Mouse (Mus musculus): ENCODE results near the gene Cym. TPM values are rescaled to one million over a fixed set of nuclear protein-coding genes. Genes with fewer than 3 reads are reported as not detected.

The Cym gene
- total and polyA plus RNA-seq, 2 experiments from 2014 or later: 0.22 to 0.53 TPM

DNA sequence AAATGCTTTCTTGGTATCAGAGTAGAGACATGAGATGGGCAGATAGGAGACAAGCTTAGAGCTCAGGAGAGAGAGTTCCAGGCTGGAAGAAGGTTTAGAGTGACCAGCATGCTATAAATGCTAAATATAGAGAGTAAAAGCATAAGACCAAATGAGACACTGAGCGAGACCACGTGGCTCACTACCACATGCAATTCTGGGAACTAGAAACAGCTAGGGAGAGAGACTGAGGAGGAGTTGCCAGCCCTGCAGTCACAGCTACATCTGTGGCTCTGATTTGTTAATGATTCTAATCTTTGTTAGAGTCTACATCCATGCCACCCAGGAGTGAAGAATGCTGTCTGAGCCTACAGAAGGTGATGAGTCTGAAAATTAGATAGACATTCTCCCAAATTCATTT is 52.0 kb downstream of the Cym start:
- no peak for TF ChIP-seq CTCF (IDR thresholded peaks at IDR 0.05; ENCODE audit: low read depth)
- TF ChIP-seq EP300 (IDR thresholded peaks at IDR 0.05; ENCODE audit: low read depth): no peak
- no peak for ATAC-seq (ENCODE audit: insufficient read depth, low read depth)
- WGBS: 65% methylated on average over 2 of the region's 2 CpGs
- Histone ChIP-seq H3K9me3 (replicated peaks; ENCODE audit: control insufficient read depth, low read length) (no peaks in the 10 kb centered on the region), H3K4me1 (ENCODE audit: control insufficient read depth, insufficient read depth) (no peaks in the 10 kb centered on the region), H3K4me2 (ENCODE audit: low read depth, low read length) (no peak overlapping the region), H3K27me3 (ENCODE audit: control insufficient read depth, insufficient read depth, low read length) (no peaks in the 10 kb centered on the region), H3K9ac (replicated peaks; ENCODE audit: low read depth, low read length) (no peak overlapping the region), H3K4me3 (ENCODE audit: low read depth, low read length) (no peak overlapping the region), H3K36me3 (replicated peaks; ENCODE audit: control insufficient read depth, insufficient read depth, low read length) (no peaks in the 10 kb centered on the region), H3K27ac (ENCODE audit: low read depth) (no peak overlapping the region)
- no peak for DNase-seq (ENCODE audit: low spot score)

DNA sequence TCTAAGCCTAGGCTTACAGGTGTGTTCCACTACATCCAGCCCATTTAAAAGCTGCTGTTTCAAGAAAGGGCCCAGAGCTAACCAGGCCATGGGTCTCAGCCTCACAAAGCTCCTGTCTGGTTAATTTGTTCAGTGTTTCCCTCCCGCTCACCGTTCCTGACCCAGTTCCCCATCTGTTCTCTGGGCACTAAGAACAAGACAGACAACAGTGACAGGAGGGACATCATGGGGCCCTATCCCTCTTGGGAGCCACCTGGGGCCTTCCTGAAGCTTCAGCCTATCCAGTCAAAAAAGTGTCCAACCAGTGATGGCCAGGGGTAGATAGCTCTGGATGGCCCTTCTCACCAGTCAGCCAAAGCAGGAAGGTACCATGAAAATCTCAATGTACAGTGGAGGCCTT is 58.8 kb downstream of the Cym start:
- DNase-seq (ENCODE audit: low spot score): no peak
- 97% methylated on average over 2 of the region's 2 CpGs for WGBS
- no peaks in the 10 kb centered on the region for H3K36me3 ChIP-seq (replicated peaks; ENCODE audit: control insufficient read depth, insufficient read depth, low read length)
- peaks cover 14% of the 10 kb centered on the region; the same call in 1 of the 2 replicates for H3K27me3 ChIP-seq (ENCODE audit: control insufficient read depth, insufficient read depth, low read length)
- H3K4me1 ChIP-seq (ENCODE audit: control insufficient read depth, insufficient read depth): peaks cover 5% of the 10 kb centered on the region; the same call in 1 of the 2 replicates
- H3K4me3 ChIP-seq (ENCODE audit: low read depth, low read length): no peak overlapping the region
- no peak for ATAC-seq (ENCODE audit: insufficient read depth, low read depth)
- no peak overlapping the region for H3K4me2 ChIP-seq (ENCODE audit: low read depth, low read length)
- no peak overlapping the region for H3K9ac ChIP-seq (replicated peaks; ENCODE audit: low read depth, low read length)
- H3K9me3 ChIP-seq (replicated peaks; ENCODE audit: control insufficient read depth, low read length): no peaks in the 10 kb centered on the region
- H3K27ac ChIP-seq (ENCODE audit: low read depth): no peak overlapping the region
- TF ChIP-seq CTCF (IDR thresholded peaks at IDR 0.05; ENCODE audit: low read depth): no peak

Other genes starting within 250 kb of the Cym start
- 1.7 TPM in 1 of 2 replicates, not detected in the other for gene Kcna3, start 185.6 kb downstream of the Cym start, total RNA-seq (2014; rRNA removed; ENCODE audit: low replicate concordance)
- gene Kcna3, start 185.6 kb downstream of the Cym start, polyA plus RNA-seq (2015; fragmentation: Nextera tagmentation; extraction: Ambion mirVana): 0.10 and 0.19 TPM in 2 replicates
- gene Kcna2, start 120.6 kb downstream of the Cym start, total RNA-seq (2014; rRNA removed; ENCODE audit: low replicate concordance): 0.99 and 1.2 TPM in 2 replicates
- gene Kcna2, start 120.6 kb downstream of the Cym start, polyA plus RNA-seq (2015; fragmentation: Nextera tagmentation; extraction: Ambion mirVana): 0.01 and 0.07 TPM in 2 replicates
- gene Kcna10, start 38.7 kb downstream of the Cym start, total RNA-seq (2014; rRNA removed; ENCODE audit: low replicate concordance): not detected in 2 replicates
- gene Kcna10, start 38.7 kb downstream of the Cym start, polyA plus RNA-seq (2015; fragmentation: Nextera tagmentation; extraction: Ambion mirVana): not detected in 2 replicates
- 0.15 TPM in 1 of 2 replicates, not detected in the other for gene A630076J17Rik, start 8.9 kb upstream of the Cym start, total RNA-seq (2014; rRNA removed; ENCODE audit: low replicate concordance)
- 0.11 and 0.25 TPM in 2 replicates for gene A630076J17Rik, start 8.9 kb upstream of the Cym start, polyA plus RNA-seq (2015; fragmentation: Nextera tagmentation; extraction: Ambion mirVana)
- not detected in 2 replicates for gene Prok1, start 18.0 kb upstream of the Cym start, total RNA-seq (2014; rRNA removed; ENCODE audit: low replicate concordance)
- gene Prok1, start 18.0 kb upstream of the Cym start, polyA plus RNA-seq (2015; fragmentation: Nextera tagmentation; extraction: Ambion mirVana): not detected in 2 replicates
- 114 and 126 TPM in 2 replicates for gene Lamtor5, start 57.1 kb upstream of the Cym start, total RNA-seq (2014; rRNA removed; ENCODE audit: low replicate concordance)
- 187 and 193 TPM in 2 replicates for gene Lamtor5, start 57.1 kb upstream of the Cym start, polyA plus RNA-seq (2015; fragmentation: Nextera tagmentation; extraction: Ambion mirVana)
- gene Slc16a4, start 69.5 kb upstream of the Cym start, total RNA-seq (2014; rRNA removed; ENCODE audit: low replicate concordance): 2.1 TPM in 1 of 2 replicates, not detected in the other
- 0.90 and 0.91 TPM in 2 replicates for gene Slc16a4, start 69.5 kb upstream of the Cym start, polyA plus RNA-seq (2015; fragmentation: Nextera tagmentation; extraction: Ambion mirVana)
- gene Rbm15, start 111.9 kb upstream of the Cym start, total RNA-seq (2014; rRNA removed; ENCODE audit: low replicate concordance): 22.8 and 25.5 TPM in 2 replicates
- 8.3 and 8.4 TPM in 2 replicates for gene Rbm15, start 111.9 kb upstream of the Cym start, polyA plus RNA-seq (2015; fragmentation: Nextera tagmentation; extraction: Ambion mirVana)
- 0.04 and 0.15 TPM in 2 replicates for gene Kcnc4, start 237.8 kb upstream of the Cym start, total RNA-seq (2014; rRNA removed; ENCODE audit: low replicate concordance)
- 0.10 and 0.20 TPM in 2 replicates for gene Kcnc4, start 237.8 kb upstream of the Cym start, polyA plus RNA-seq (2015; fragmentation: Nextera tagmentation; extraction: Ambion mirVana)

Data from heart, postnatal 0 days (tissue).